Mouse (Mus musculus): Measurements from ENCODE around the gene Grik5. TPM values are rescaled to one million over a fixed set of nuclear protein-coding genes. Genes with fewer than 3 reads are reported as not detected.

Gene Grik5
- polyA plus RNA-seq, 1 experiment: 28.5 TPM

DNA sequence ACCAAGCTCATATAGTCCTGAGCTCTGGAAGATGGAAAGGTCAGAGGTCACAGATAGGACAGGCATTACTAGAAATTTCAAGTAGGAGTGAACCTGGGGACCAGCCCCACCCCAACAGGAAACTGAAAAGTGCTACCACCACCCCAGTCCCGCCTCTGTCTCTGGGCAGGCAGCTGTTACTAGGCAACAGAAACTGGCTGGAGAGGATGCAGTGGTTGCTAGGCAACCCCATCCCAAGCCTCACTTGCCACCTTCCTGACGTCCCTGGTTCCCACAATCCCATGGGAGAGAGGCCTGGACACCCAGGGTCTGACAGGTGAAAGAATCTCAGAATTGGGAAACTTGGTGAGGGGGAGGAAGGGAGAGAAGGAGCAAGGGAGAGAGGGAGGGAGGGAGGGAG, 3.4 kb downstream of the Grik5 start:
- 56% methylated on average over 2 of the region's 2 CpGs for WGBS
- peaks cover 4% of the 10 kb centered on the region; the same call in 1 of the 2 replicates for H3K4me1 ChIP-seq (ENCODE audit: control insufficient read depth, insufficient read depth, low read length)

DNA sequence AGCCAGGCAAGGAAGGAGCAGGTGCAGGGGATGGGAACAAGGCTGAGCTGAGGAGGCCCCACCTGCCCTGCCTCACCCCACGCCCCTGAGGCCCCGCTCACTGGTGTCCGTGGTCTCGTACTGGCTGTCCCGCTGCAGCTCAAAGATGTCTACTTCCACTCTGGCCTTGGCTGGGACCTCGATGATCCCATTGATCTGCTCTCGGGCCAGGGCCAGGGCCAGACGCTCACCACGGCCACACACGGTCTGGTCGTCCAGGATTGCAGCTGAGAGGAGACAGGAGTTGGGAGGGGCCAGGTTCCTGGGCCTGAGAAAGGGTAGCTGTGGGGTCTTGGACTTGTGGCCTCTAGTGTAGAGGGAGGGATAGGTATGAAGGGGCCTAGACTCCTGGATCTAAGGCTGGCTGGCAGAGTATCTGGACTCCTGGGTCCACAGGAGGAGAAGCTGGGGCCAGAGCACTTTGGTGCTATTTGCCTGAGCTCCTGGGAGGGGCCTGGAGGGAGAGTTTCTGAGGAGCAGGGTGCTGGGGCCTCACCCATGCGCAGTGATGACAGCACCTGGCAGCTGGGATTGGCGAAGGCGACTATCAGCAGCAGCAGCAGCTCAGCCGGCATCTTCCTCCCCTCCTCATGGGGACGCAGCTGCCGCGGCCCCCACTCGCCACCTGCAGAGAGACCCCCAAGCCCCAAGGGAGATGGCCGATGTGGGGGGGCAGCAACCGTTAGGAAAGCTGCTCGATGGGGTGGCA, 4.1 kb downstream of the Grik5 start:
- Histone ChIP-seq H3K4me3 (replicated peaks; ENCODE audit: extremely low read depth, low read depth, low read length) (no peak overlapping the region), H3K4me1 (ENCODE audit: control insufficient read depth, insufficient read depth, low read length) (peaks cover 1% of the 10 kb centered on the region; the same call in 1 of the 2 replicates)
- TF ChIP-seq POLR2A (IDR thresholded peaks at IDR 0.05; ENCODE audit: borderline replicate concordance, extremely low read depth, low read depth, low read length): no peak
- TF ChIP-seq CTCF (IDR thresholded peaks at IDR 0.05; ENCODE audit: insufficient read depth, low read length): no peak
- DNase-seq: no peak
- WGBS: 89% methylated on average over 22 of the region's 22 CpGs

More for the DNA sequence above, 3.4 kb downstream of the Grik5 start:
- TF ChIP-seq POLR2A (IDR thresholded peaks at IDR 0.05; ENCODE audit: borderline replicate concordance, extremely low read depth, low read depth, low read length): no peak
- no peak for TF ChIP-seq CTCF (IDR thresholded peaks at IDR 0.05; ENCODE audit: insufficient read depth, low read length)
- DNase-seq: no peak
- no peak overlapping the region for H3K4me3 ChIP-seq (replicated peaks; ENCODE audit: extremely low read depth, low read depth, low read length)

GRCm38 (mm10) chr7:25067338-25067737, 4.8 kb downstream of the Grik5 start:
- no peak for DNase-seq
- no peak for TF ChIP-seq POLR2A (IDR thresholded peaks at IDR 0.05; ENCODE audit: borderline replicate concordance, extremely low read depth, low read depth, low read length)
- no peak for TF ChIP-seq CTCF (IDR thresholded peaks at IDR 0.05; ENCODE audit: insufficient read depth, low read length)
- Histone ChIP-seq H3K4me1 (ENCODE audit: control insufficient read depth, insufficient read depth, low read length) (no peaks in the 10 kb centered on the region), H3K4me3 (replicated peaks; ENCODE audit: extremely low read depth, low read depth, low read length) (no peak overlapping the region)
- WGBS: 87% methylated on average over 7 of the region's 7 CpGs

DNA sequence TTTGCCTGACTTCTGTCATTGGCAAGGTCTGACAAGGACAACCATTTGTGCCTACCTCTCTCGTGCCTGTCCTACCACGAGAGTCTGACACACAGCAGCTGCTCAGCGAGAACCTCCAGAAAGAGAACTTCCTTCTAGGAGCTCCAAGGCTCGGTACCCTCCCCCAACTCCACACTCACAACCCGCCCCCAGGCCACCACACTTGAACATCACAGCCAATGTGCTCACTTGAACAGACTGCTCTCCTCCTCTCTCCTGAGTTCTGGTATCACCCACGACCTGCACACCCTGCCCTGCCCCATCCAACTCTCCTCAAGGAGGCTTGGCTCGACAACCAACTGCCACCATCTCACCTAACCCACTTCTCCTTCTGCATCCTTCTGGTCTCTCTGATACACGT, 8.2 kb downstream of the Grik5 start:
- DNase-seq: no peak
- TF ChIP-seq CTCF (IDR thresholded peaks at IDR 0.05; ENCODE audit: insufficient read depth, low read length) (no peak), POLR2A (IDR thresholded peaks at IDR 0.05; ENCODE audit: borderline replicate concordance, extremely low read depth, low read depth, low read length) (no peak)
- H3K4me3 ChIP-seq (replicated peaks; ENCODE audit: extremely low read depth, low read depth, low read length): no peak overlapping the region
- WGBS: 74% methylated on average over 8 of the region's 8 CpGs
- H3K4me1 ChIP-seq (ENCODE audit: control insufficient read depth, insufficient read depth, low read length): no peaks in the 10 kb centered on the region

DNA sequence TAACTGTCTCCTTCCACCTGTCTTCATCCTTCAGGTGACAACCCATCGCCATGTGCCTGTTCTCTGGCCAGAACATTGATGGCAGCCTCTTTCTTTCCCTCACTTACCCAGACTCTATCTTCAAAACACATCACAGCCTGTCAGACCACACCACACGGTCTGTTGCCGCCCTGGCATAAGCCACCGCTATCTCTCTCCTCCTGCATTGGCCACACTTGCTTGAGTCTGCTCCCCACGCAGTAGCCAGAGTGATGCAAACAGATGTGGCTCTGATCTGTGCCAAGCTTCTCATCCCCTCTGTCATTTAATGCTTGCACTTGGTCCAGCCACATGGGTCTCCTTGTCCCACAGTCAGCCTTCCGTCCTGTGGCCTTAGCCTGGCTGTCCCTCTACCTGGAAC, 8.8 kb downstream of the Grik5 start:
- WGBS: 93% methylated on average over 6 of the region's 6 CpGs
- no peak overlapping the region for H3K4me3 ChIP-seq (replicated peaks; ENCODE audit: extremely low read depth, low read depth, low read length)
- no peak for DNase-seq
- TF ChIP-seq POLR2A (IDR thresholded peaks at IDR 0.05; ENCODE audit: borderline replicate concordance, extremely low read depth, low read depth, low read length) (no peak), CTCF (IDR thresholded peaks at IDR 0.05; ENCODE audit: insufficient read depth, low read length) (no peak)
- H3K4me1 ChIP-seq (ENCODE audit: control insufficient read depth, insufficient read depth, low read length): no peaks in the 10 kb centered on the region

DNA sequence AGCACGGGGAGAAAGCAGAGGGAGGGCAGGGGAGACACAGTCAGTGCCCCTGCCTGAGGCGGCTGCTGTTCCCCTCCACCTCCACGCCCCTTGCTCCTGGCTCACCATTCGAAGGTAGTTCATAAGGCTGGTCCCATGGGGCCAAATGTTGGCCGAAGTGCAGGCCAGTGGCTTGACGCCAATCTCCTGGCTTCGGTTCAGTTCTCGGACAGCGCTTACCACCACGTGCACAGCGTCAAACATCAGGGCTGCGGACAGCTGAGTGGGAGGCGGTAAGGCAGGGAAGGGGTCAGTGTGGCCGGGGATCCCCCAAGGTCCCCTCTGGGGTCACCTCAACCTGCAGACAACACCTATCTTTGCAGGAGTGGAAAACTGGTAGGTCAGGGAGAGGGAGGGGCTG, 13.3 kb downstream of the Grik5 start:
- no peak for DNase-seq
- TF ChIP-seq CTCF (IDR thresholded peaks at IDR 0.05; ENCODE audit: insufficient read depth, low read length) (no peak), POLR2A (IDR thresholded peaks at IDR 0.05; ENCODE audit: borderline replicate concordance, extremely low read depth, low read depth, low read length) (no peak)
- 83% methylated on average over 14 of the region's 14 CpGs for WGBS
- H3K4me1 ChIP-seq (ENCODE audit: control insufficient read depth, insufficient read depth, low read length): no peaks in the 10 kb centered on the region
- H3K4me3 ChIP-seq (replicated peaks; ENCODE audit: extremely low read depth, low read depth, low read length): no peak overlapping the region

DNA sequence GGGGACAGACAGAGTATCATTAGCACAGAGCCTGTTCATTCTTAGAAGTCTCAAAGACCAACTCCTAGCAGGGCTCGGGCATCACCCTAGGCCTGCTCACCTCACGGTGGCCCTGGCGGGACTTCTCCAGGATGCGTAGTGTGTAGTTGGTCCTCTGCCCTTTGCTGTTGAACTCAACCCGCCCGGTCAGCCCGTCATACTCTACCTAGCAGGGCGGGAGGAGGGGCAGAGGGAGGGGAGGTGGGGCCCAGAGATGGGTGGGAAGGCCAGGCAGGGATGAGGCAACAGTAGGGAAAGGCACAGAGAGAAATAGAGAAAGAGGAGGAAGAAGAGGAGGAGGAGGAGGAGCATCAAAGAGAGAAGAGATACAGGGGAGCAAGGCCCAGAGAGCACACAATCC, 13.8 kb downstream of the Grik5 start:
- no peak for TF ChIP-seq CTCF (IDR thresholded peaks at IDR 0.05; ENCODE audit: insufficient read depth, low read length)
- no peak for TF ChIP-seq POLR2A (IDR thresholded peaks at IDR 0.05; ENCODE audit: borderline replicate concordance, extremely low read depth, low read depth, low read length)
- DNase-seq: no peak
- 81% methylated on average over 8 of the region's 8 CpGs for WGBS
- Histone ChIP-seq H3K4me3 (replicated peaks; ENCODE audit: extremely low read depth, low read depth, low read length) (no peak overlapping the region), H3K4me1 (ENCODE audit: control insufficient read depth, insufficient read depth, low read length) (no peaks in the 10 kb centered on the region)

- TF ChIP-seq POLR2A (IDR thresholded peaks at IDR 0.05; ENCODE audit: borderline replicate concordance, extremely low read depth, low read depth, low read length) (no peak), CTCF (IDR thresholded peaks at IDR 0.05; ENCODE audit: insufficient read depth, low read length) (no peak)
- 86% methylated on average over 5 of the region's 5 CpGs for WGBS
- no peak overlapping the region for H3K4me3 ChIP-seq (replicated peaks; ENCODE audit: extremely low read depth, low read depth, low read length)
- H3K4me1 ChIP-seq (ENCODE audit: control insufficient read depth, insufficient read depth, low read length): no peaks in the 10 kb centered on the region
- no peak for DNase-seq
Observed at GRCm38 (mm10) chr7:25057888-25058287, 14.3 kb downstream of the Grik5 start.

- DNase-seq: no peak
- Histone ChIP-seq H3K4me1 (ENCODE audit: control insufficient read depth, insufficient read depth, low read length) (no peaks in the 10 kb centered on the region), H3K4me3 (replicated peaks; ENCODE audit: extremely low read depth, low read depth, low read length) (no peak overlapping the region)
- TF ChIP-seq CTCF (IDR thresholded peaks at IDR 0.05; ENCODE audit: insufficient read depth, low read length) (no peak), POLR2A (IDR thresholded peaks at IDR 0.05; ENCODE audit: borderline replicate concordance, extremely low read depth, low read depth, low read length) (no peak)
- 48% methylated on average over 4 of the region's 4 CpGs for WGBS
Observed at GRCm38 (mm10) chr7:25056951-25057350, 15.2 kb downstream of the Grik5 start.

DNA sequence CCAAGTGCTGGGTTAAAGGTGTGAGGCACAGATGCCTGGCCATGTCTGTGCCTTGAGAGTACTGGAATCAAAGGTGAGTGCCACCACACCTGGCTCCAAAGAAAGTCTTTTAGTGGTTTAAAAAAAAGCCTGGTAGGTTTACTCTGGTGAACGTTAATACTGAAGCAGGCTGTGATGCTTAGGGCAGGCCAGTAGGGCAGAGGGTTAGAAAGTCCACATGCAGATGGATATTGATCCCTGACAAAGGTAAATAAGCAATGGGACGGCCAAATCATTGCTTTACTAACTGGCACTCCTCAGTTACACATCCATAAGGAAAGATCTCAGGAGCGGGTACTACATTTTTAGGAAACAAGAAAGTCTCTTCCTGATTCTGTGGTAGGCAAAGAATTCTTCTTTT, 19.6 kb downstream of the Grik5 start:
- WGBS: 82% methylated on average over 3 of the region's 3 CpGs
- DNase-seq: no peak
- H3K4me1 ChIP-seq (ENCODE audit: control insufficient read depth, insufficient read depth, low read length): no peaks in the 10 kb centered on the region
- no peak overlapping the region for H3K4me3 ChIP-seq (replicated peaks; ENCODE audit: extremely low read depth, low read depth, low read length)
- TF ChIP-seq POLR2A (IDR thresholded peaks at IDR 0.05; ENCODE audit: borderline replicate concordance, extremely low read depth, low read depth, low read length): no peak
- TF ChIP-seq CTCF (IDR thresholded peaks at IDR 0.05; ENCODE audit: insufficient read depth, low read length): no peak

Measured in lung, adult 2 months (tissue).